Mouse (Mus musculus): ENCODE measurements at regions not wholly inside any gene's neighbourhood (a gene's known extent, or its start where the extent isn't known, plus 50 kb on each side); places are given as distances from the start of the nearest gene placed in this dataset.

- no peak for TF ChIP-seq POLR2A (IDR thresholded peaks at IDR 0.05; ENCODE audit: extremely low read depth, insufficient read depth, low read length)
- TF ChIP-seq CTCF (IDR thresholded peaks at IDR 0.05; ENCODE audit: extremely low read depth, insufficient read depth, low read length) = no peak
Measured at GRCm38 (mm10) chr1:119350846-119351245, 71.2 kb downstream of the Inhbb start.
